Comparison of ENCODE assay signal across 15 mouse cellular contexts in genomic region chr10:75477034-75477433, GRCm38 (mm10). TPM values are rescaled to one million over a fixed set of nuclear protein-coding genes. Genes with fewer than 3 reads are reported as not detected.
DNase-seq lines count a peak whose midpoint lies in the region; ATAC-seq and TF ChIP-seq lines count a peak whose summit lies in the region.
"Had no signal": no experiment of that assay in that cellular context is flagged by ENCODE, and none has a peak within 500 bp of the region (broad histone marks: within the 10 kb centered on the region; RNA-seq: fewer than 3 reads in every experiment).

No protein-coding gene starts in this region.

- peaks cover 15% of the 10 kb centered on the region for H3K4me1 ChIP-seq in kidney, embryonic 16.5 days (ENCODE audit: insufficient read depth, low read length)
- peaks cover 7 to 18% of the 10 kb centered on the region in 2 experiments for H3K4me1 ChIP-seq in CH12.LX (ENCODE audit: control insufficient read depth in 1 of 2, insufficient read depth in 2 of 2)
- H3K4me1 ChIP-seq in embryonic facial prominence, embryonic 14.5 days (ENCODE audit: control insufficient read depth, insufficient read depth, low read length): no peaks in the 10 kb centered on the region
- no peaks in the 10 kb centered on the region for H3K4me1 ChIP-seq in hindbrain, embryonic 11.5 days (replicated peaks; ENCODE audit: control insufficient read depth, insufficient read depth, low read length)
- H3K4me1 ChIP-seq in intestine, embryonic 16.5 days (ENCODE audit: control insufficient read depth, insufficient read depth, low read length): 0 out of 2 replicates have a peak, but pooled peaks cover 3% of the 10 kb centered on the region

- no peak for TF ChIP-seq CTCF in CH12.LX (conservative IDR thresholded peaks at IDR 0.05 in 1 of 2, IDR thresholded peaks at IDR 0.05 in 1 of 2; ENCODE audit: low read depth in 2 of 2, low read length in 2 of 2)

- TF ChIP-seq POLR2A in CH12.LX (IDR thresholded peaks at IDR 0.05; ENCODE audit: low read depth, low read length): no peak

- WGBS in kidney, embryonic 16.5 days: 48% methylated on average over 9 of the region's 9 CpGs
- WGBS in embryonic facial prominence, embryonic 14.5 days: 59% methylated on average over 9 of the region's 9 CpGs
- 81% methylated on average over 9 of the region's 9 CpGs for WGBS in hindbrain, embryonic 11.5 days
- WGBS in intestine, embryonic 16.5 days: 66% methylated on average over 9 of the region's 9 CpGs

- ATAC-seq in kidney, embryonic 16.5 days (ENCODE audit: low FRiP score, low TSS enrichment): no peak
- no peak for ATAC-seq in embryonic facial prominence, embryonic 14.5 days (ENCODE audit: low read depth)
- no peak for ATAC-seq in hindbrain, embryonic 11.5 days (ENCODE audit: low FRiP score)
- ATAC-seq in intestine, embryonic 16.5 days: no peak
- ATAC-seq: intestine, embryonic 15.5 days; midbrain, embryonic 13.5 days had no signal

- H3K9ac ChIP-seq in kidney, embryonic 16.5 days (replicated peaks; ENCODE audit: low read length): no peak overlapping the region
- no peak overlapping the region for H3K9ac ChIP-seq in CH12.LX (ENCODE audit: insufficient read depth, low read depth)
- H3K9ac ChIP-seq in embryonic facial prominence, embryonic 14.5 days (ENCODE audit: low read depth, low read length): no peak overlapping the region
- no peak overlapping the region for H3K9ac ChIP-seq in hindbrain, embryonic 11.5 days (ENCODE audit: low read depth, low read length)
- H3K9ac ChIP-seq in intestine, embryonic 16.5 days (ENCODE audit: low read depth, low read length): no peak overlapping the region
- H3K9ac ChIP-seq: intestine, embryonic 15.5 days; limb, embryonic 12.5 days; midbrain, embryonic 13.5 days had no signal

- H3K4me3 ChIP-seq in kidney, embryonic 16.5 days (ENCODE audit: low read length): no peak overlapping the region
- no peak overlapping the region for H3K4me3 ChIP-seq in CH12.LX (replicated peaks in 1 of 3; ENCODE audit: low read depth in 2 of 3, low read length in 2 of 3, poor library complexity in 1 of 3)
- no peak overlapping the region for H3K4me3 ChIP-seq in embryonic facial prominence, embryonic 14.5 days (ENCODE audit: low read depth, low read length)
- H3K4me3 ChIP-seq in hindbrain, embryonic 11.5 days (ENCODE audit: low read depth, low read length): no peak overlapping the region
- H3K4me3 ChIP-seq in intestine, embryonic 16.5 days (ENCODE audit: low read length): no peak overlapping the region
- H3K4me3 ChIP-seq: forebrain, embryonic 10.5 days; intestine, embryonic 15.5 days; limb, embryonic 12.5 days; midbrain, embryonic 13.5 days had no signal

- no peak overlapping the region for H3K4me2 ChIP-seq in kidney, embryonic 16.5 days (replicated peaks; ENCODE audit: low read depth, low read length)
- H3K4me2 ChIP-seq in CH12.LX (ENCODE audit: insufficient read depth, low read depth, poor library complexity, severe bottlenecking): no peak overlapping the region
- H3K4me2 ChIP-seq in embryonic facial prominence, embryonic 14.5 days (ENCODE audit: low read depth, low read length): no peak overlapping the region
- H3K4me2 ChIP-seq in hindbrain, embryonic 11.5 days (replicated peaks; ENCODE audit: low read depth, low read length): no peak overlapping the region
- H3K4me2 ChIP-seq in intestine, embryonic 16.5 days (ENCODE audit: low read depth, low read length): no peak overlapping the region
- H3K4me2 ChIP-seq: intestine, embryonic 15.5 days; limb, embryonic 12.5 days; midbrain, embryonic 13.5 days had no signal

- no peaks in the 10 kb centered on the region for H3K9me3 ChIP-seq in kidney, embryonic 16.5 days (ENCODE audit: low read length)
- no peaks in the 10 kb centered on the region for H3K9me3 ChIP-seq in CH12.LX (replicated peaks; ENCODE audit: low read length)
- no peaks in the 10 kb centered on the region for H3K9me3 ChIP-seq in embryonic facial prominence, embryonic 14.5 days (ENCODE audit: control insufficient read depth, low read length)
- no peaks in the 10 kb centered on the region for H3K9me3 ChIP-seq in hindbrain, embryonic 11.5 days (ENCODE audit: control insufficient read depth, low read length)
- no peaks in the 10 kb centered on the region for H3K9me3 ChIP-seq in intestine, embryonic 16.5 days (ENCODE audit: control insufficient read depth, low read length)
- H3K9me3 ChIP-seq: forebrain, embryonic 10.5 days; intestine, embryonic 15.5 days; limb, embryonic 12.5 days; midbrain, embryonic 13.5 days had no signal

- no peak for TF ChIP-seq RAD21 in CH12.LX (IDR thresholded peaks at IDR 0.05; ENCODE audit: low read depth, low read length)

- no peaks in the 10 kb centered on the region for H3K36me3 ChIP-seq in kidney, embryonic 16.5 days (ENCODE audit: insufficient read depth, low read length)
- no peaks in the 10 kb centered on the region for H3K36me3 ChIP-seq in CH12.LX (replicated peaks in 1 of 2; ENCODE audit: control insufficient read depth in 1 of 2, insufficient read depth in 1 of 2, low read length in 1 of 2)
- H3K36me3 ChIP-seq in embryonic facial prominence, embryonic 14.5 days (ENCODE audit: control insufficient read depth, insufficient read depth, low read length): no peaks in the 10 kb centered on the region
- H3K36me3 ChIP-seq in hindbrain, embryonic 11.5 days (ENCODE audit: control insufficient read depth, insufficient read depth, low read length): no peaks in the 10 kb centered on the region
- no peaks in the 10 kb centered on the region for H3K36me3 ChIP-seq in intestine, embryonic 16.5 days (ENCODE audit: control insufficient read depth, insufficient read depth, low read length)
- H3K36me3 ChIP-seq: forebrain, embryonic 10.5 days; intestine, embryonic 15.5 days; limb, embryonic 12.5 days; midbrain, embryonic 13.5 days had no signal

- H3K27ac ChIP-seq in kidney, embryonic 16.5 days (ENCODE audit: low read length): peak overlapping the region; percentile 31; the same call in 1 of the 2 replicates
- no peak overlapping the region for H3K27ac ChIP-seq in CH12.LX (ENCODE audit: insufficient read depth, low read depth)
- H3K27ac ChIP-seq in embryonic facial prominence, embryonic 14.5 days (replicated peaks; ENCODE audit: low read depth, low read length): no peak overlapping the region
- H3K27ac ChIP-seq in hindbrain, embryonic 11.5 days (ENCODE audit: low read depth, low read length): no peak overlapping the region
- no peak overlapping the region for H3K27ac ChIP-seq in intestine, embryonic 16.5 days (ENCODE audit: low read length)
- H3K27ac ChIP-seq: forebrain, embryonic 10.5 days; intestine, embryonic 15.5 days; limb, embryonic 12.5 days; midbrain, embryonic 13.5 days; stomach, postnatal 0 days had no signal

- in situ Hi-C loops in CH12.LX (cut with MboI; ENCODE audit: low pct_ligation_motif_present, low pct_unique_long_range_greater_than_20kb, low sequenced_read_pairs): no loop called here

- dilution Hi-C loops in CH12.LX (cut with MboI; ENCODE audit: extremely low pct_ligation_motif_present, extremely low pct_unique_long_range_greater_than_20kb, low sequenced_read_pairs): no loop called here

- no peaks in the 10 kb centered on the region for H3K27me3 ChIP-seq in kidney, embryonic 16.5 days (ENCODE audit: insufficient read depth, low read length)
- H3K27me3 ChIP-seq in CH12.LX (replicated peaks): no peaks in the 10 kb centered on the region
- H3K27me3 ChIP-seq in embryonic facial prominence, embryonic 14.5 days (replicated peaks; ENCODE audit: control insufficient read depth, insufficient read depth, low read length): no peaks in the 10 kb centered on the region
- no peaks in the 10 kb centered on the region for H3K27me3 ChIP-seq in hindbrain, embryonic 11.5 days (ENCODE audit: control insufficient read depth, insufficient read depth, low read length)
- H3K27me3 ChIP-seq in intestine, embryonic 16.5 days (replicated peaks; ENCODE audit: control insufficient read depth, insufficient read depth, low read length): no peaks in the 10 kb centered on the region
- H3K27me3 ChIP-seq: intestine, embryonic 15.5 days; limb, embryonic 12.5 days; midbrain, embryonic 13.5 days had no signal

- TF ChIP-seq EP300 in CH12.LX (IDR thresholded peaks at IDR 0.05; ENCODE audit: low read length): no peak

- H3K79me2 ChIP-seq in CH12.LX (replicated peaks; ENCODE audit: control insufficient read depth, extremely low read depth, insufficient read depth, poor library complexity, severe bottlenecking): no peaks in the 10 kb centered on the region

- DNase-seq in embryo, embryonic 11 days: peak; percentile 17
- DNase-seq in embryo, embryonic 10 days (ENCODE audit: low spot score): no peak
- no peak for DNase-seq in kidney, adult 18-20 months
- DNase-seq in CH12.LX (ENCODE audit: extremely low read depth): no peak
- DNase-seq in embryonic facial prominence, embryonic 14.5 days (ENCODE audit: low spot score): peak; percentile 16
- DNase-seq in hindbrain, embryonic 11.5 days (ENCODE audit: low spot score): no peak
- DNase-seq: cerebellum, adult 11 months; thymus, postnatal 4 days had no signal

TF ChIP-seq in CH12.LX, 34 proteins besides CTCF, POLR2A, EP300 and RAD21 (continues in another document):
- no peak for TF ChIP-seq HCFC1 (IDR thresholded peaks at IDR 0.05; ENCODE audit: low read depth, low read length)
- peak; percentile 26; the same call in 1 of the 2 replicates for TF ChIP-seq IRF4 (IDR thresholded peaks at IDR 0.05; ENCODE audit: low read depth, low read length)
- TF ChIP-seq NRF1 (IDR thresholded peaks at IDR 0.05; ENCODE audit: low read depth, low read length): no peak
- TF ChIP-seq MEF2A (IDR thresholded peaks at IDR 0.05; ENCODE audit: borderline replicate concordance, low read depth, low read length): no peak
- no peak for TF ChIP-seq ELF1 (IDR thresholded peaks at IDR 0.05; ENCODE audit: low read depth, low read length)

RNA-seq across cellular contexts. Expression of gene Snrpd3, which starts 40.3 kb away (rescaled TPM):
- 156 and 186 TPM in 2 replicates for polyA plus RNA-seq in kidney, embryonic 16.5 days (2015; fragmentation: Nextera tagmentation; extraction: Ambion mirVana)
- total RNA-seq in CH12.LX (2012; rRNA removed) (101 and 119 TPM in 2 replicates), CH12.LX (2014; rRNA removed) (44.6 and 57.8 TPM in 2 replicates)
- polyA plus RNA-seq in CH12.LX (2012; ENCODE audit: insufficient read length, low read depth): 554 and 595 TPM in 2 replicates
- 147 and 162 TPM in 2 replicates for polyA plus RNA-seq in embryonic facial prominence, embryonic 14.5 days (2014; fragmentation: Nextera tagmentation; extraction: Ambion mirVana)
- polyA plus RNA-seq in hindbrain, embryonic 11.5 days (2014; fragmentation: Nextera tagmentation; extraction: Ambion mirVana): 180 and 205 TPM in 2 replicates
- polyA plus RNA-seq in intestine, embryonic 16.5 days (2015; fragmentation: Nextera tagmentation; extraction: Ambion mirVana): 136 and 144 TPM in 2 replicates

RNA-seq across cellular contexts. Expression of gene Gucd1, which starts 40.7 kb away (rescaled TPM):
- 53.4 and 54.0 TPM in 2 replicates for polyA plus RNA-seq in kidney, embryonic 16.5 days (2015; fragmentation: Nextera tagmentation; extraction: Ambion mirVana)
- total RNA-seq in CH12.LX (2012; rRNA removed) (15.9 and 18.0 TPM in 2 replicates), CH12.LX (2014; rRNA removed) (19.0 and 19.5 TPM in 2 replicates)
- polyA plus RNA-seq in CH12.LX (2012; ENCODE audit: insufficient read length, low read depth): 15.6 and 16.8 TPM in 2 replicates
- 32.9 and 35.8 TPM in 2 replicates for polyA plus RNA-seq in embryonic facial prominence, embryonic 14.5 days (2014; fragmentation: Nextera tagmentation; extraction: Ambion mirVana)
- polyA plus RNA-seq in hindbrain, embryonic 11.5 days (2014; fragmentation: Nextera tagmentation; extraction: Ambion mirVana): 26.7 and 29.8 TPM in 2 replicates
- 55.5 and 63.0 TPM in 2 replicates for polyA plus RNA-seq in intestine, embryonic 16.5 days (2015; fragmentation: Nextera tagmentation; extraction: Ambion mirVana)

Comparison
In these comparisons a context has a peak if more than half of its experiments do, and no peak if none do; other contexts are left out.
1. DNase-seq: peak in embryo, embryonic 11 days (single experiment) and embryonic facial prominence, embryonic 14.5 days (single experiment); none in embryo, embryonic 10 days (single experiment), kidney, adult 18-20 months (single experiment), CH12.LX (single experiment) and hindbrain, embryonic 11.5 days (single experiment).